7 mouse cellular contexts compared by ENCODE assay signal in genomic region chr9:44083392-44084121, GRCm38 (mm10). TPM values are rescaled to one million over a fixed set of nuclear protein-coding genes. Genes with fewer than 3 reads are reported as not detected.
DNase-seq lines count a peak whose midpoint lies in the region; ATAC-seq lines count a peak whose summit lies in the region.

No protein-coding gene starts in this region.

- WGBS in forebrain, embryonic 12.5 days: 12% methylated on average over 23 of the region's 23 CpGs
- 9% methylated on average over 23 of the region's 23 CpGs for WGBS in intestine, embryonic 16.5 days
- 14% methylated on average over 23 of the region's 23 CpGs for WGBS in liver, embryonic 11.5 days
- 10% methylated on average over 23 of the region's 23 CpGs for WGBS in stomach, embryonic 15.5 days

- no peak for ATAC-seq in megakaryocyte, adult 5-6 weeks (ENCODE audit: poor library complexity, severe bottlenecking)
- no peak for ATAC-seq in forebrain, embryonic 12.5 days (ENCODE audit: low FRiP score)
- ATAC-seq in intestine, embryonic 16.5 days: peak; percentile 45
- ATAC-seq in liver, embryonic 11.5 days (replicated peaks; ENCODE audit: low FRiP score): no peak
- no peak for ATAC-seq in stomach, embryonic 15.5 days (ENCODE audit: insufficient read depth, low FRiP score, low read depth)

- H3K9me3 ChIP-seq in megakaryocyte, embryonic 14.5 days: no peaks in the 10 kb centered on the region
- no peaks in the 10 kb centered on the region for H3K9me3 ChIP-seq in forebrain, embryonic 12.5 days
- no peaks in the 10 kb centered on the region for H3K9me3 ChIP-seq in intestine, embryonic 16.5 days (ENCODE audit: control insufficient read depth, low read length)
- no peaks in the 10 kb centered on the region for H3K9me3 ChIP-seq in liver, embryonic 11.5 days (ENCODE audit: control insufficient read depth, low read length)
- H3K9me3 ChIP-seq in stomach, embryonic 15.5 days: no peaks in the 10 kb centered on the region

- no peaks in the 10 kb centered on the region for H3K36me3 ChIP-seq in megakaryocyte, embryonic 14.5 days (replicated peaks; ENCODE audit: low read length)
- H3K36me3 ChIP-seq in forebrain, embryonic 12.5 days (replicated peaks): no peaks in the 10 kb centered on the region
- no peaks in the 10 kb centered on the region for H3K36me3 ChIP-seq in intestine, embryonic 16.5 days (ENCODE audit: control insufficient read depth, insufficient read depth, low read length)
- no peaks in the 10 kb centered on the region for H3K36me3 ChIP-seq in liver, embryonic 11.5 days (ENCODE audit: control insufficient read depth, insufficient read depth, low read length)
- no peaks in the 10 kb centered on the region for H3K36me3 ChIP-seq in stomach, embryonic 15.5 days

- H3K4me1 ChIP-seq in megakaryocyte, embryonic 14.5 days: peaks cover 76% of the 10 kb centered on the region
- H3K4me1 ChIP-seq in forebrain, embryonic 12.5 days: peaks cover 56% of the 10 kb centered on the region
- H3K4me1 ChIP-seq in intestine, embryonic 16.5 days (ENCODE audit: control insufficient read depth, insufficient read depth, low read length): peaks cover 57% of the 10 kb centered on the region
- H3K4me1 ChIP-seq in liver, embryonic 11.5 days (replicated peaks; ENCODE audit: control insufficient read depth, insufficient read depth, low read length): peaks cover 31% of the 10 kb centered on the region
- peaks cover 61% of the 10 kb centered on the region for H3K4me1 ChIP-seq in stomach, embryonic 15.5 days

- H3K4me2 ChIP-seq in forebrain, embryonic 12.5 days: peak overlapping the region; percentile 99
- H3K4me2 ChIP-seq in intestine, embryonic 16.5 days (ENCODE audit: low read depth, low read length): peak overlapping the region; percentile 99
- peak overlapping the region; percentile 89 for H3K4me2 ChIP-seq in liver, embryonic 11.5 days
- peak overlapping the region; percentile 100 for H3K4me2 ChIP-seq in stomach, embryonic 15.5 days

- peak overlapping the region; percentile 83 for H3K4me3 ChIP-seq in megakaryocyte, embryonic 14.5 days (replicated peaks)
- peak overlapping the region; percentile 57; the same call in 1 of the 2 replicates for H3K4me3 ChIP-seq in forebrain, embryonic 12.5 days (replicated peaks)
- H3K4me3 ChIP-seq in intestine, embryonic 16.5 days (ENCODE audit: low read length): peak overlapping the region; percentile 66
- peak overlapping the region; percentile 52 for H3K4me3 ChIP-seq in liver, embryonic 11.5 days (ENCODE audit: low read depth, low read length)
- H3K4me3 ChIP-seq in stomach, embryonic 15.5 days (replicated peaks): peak overlapping the region; percentile 58

- no peak overlapping the region for H3K9ac ChIP-seq in forebrain, embryonic 12.5 days
- peak overlapping the region; percentile 30; the same call in 1 of the 2 replicates for H3K9ac ChIP-seq in intestine, embryonic 16.5 days (ENCODE audit: low read depth, low read length)
- peak overlapping the region; percentile 41 for H3K9ac ChIP-seq in liver, embryonic 11.5 days (ENCODE audit: low read depth, low read length)
- H3K9ac ChIP-seq in stomach, embryonic 15.5 days: no peak overlapping the region

- H3K27ac ChIP-seq in forebrain, embryonic 12.5 days: no peak overlapping the region
- peak overlapping the region; percentile 50 for H3K27ac ChIP-seq in intestine, embryonic 16.5 days (ENCODE audit: low read length)
- no peak overlapping the region for H3K27ac ChIP-seq in liver, embryonic 11.5 days (ENCODE audit: low read depth, low read length)
- peak overlapping the region; percentile 64 for H3K27ac ChIP-seq in stomach, embryonic 15.5 days

- H3K27me3 ChIP-seq in megakaryocyte, embryonic 14.5 days (replicated peaks): peaks cover 71% of the 10 kb centered on the region
- H3K27me3 ChIP-seq in forebrain, embryonic 12.5 days: peaks cover 69% of the 10 kb centered on the region
- H3K27me3 ChIP-seq in intestine, embryonic 16.5 days (replicated peaks; ENCODE audit: control insufficient read depth, insufficient read depth, low read length): no peaks in the 10 kb centered on the region
- peaks cover 15% of the 10 kb centered on the region; the same call in 1 of the 2 replicates for H3K27me3 ChIP-seq in liver, embryonic 11.5 days (replicated peaks; ENCODE audit: control insufficient read depth, insufficient read depth, low read length)
- H3K27me3 ChIP-seq in stomach, embryonic 15.5 days (replicated peaks): 0 out of 2 replicates have a peak, but pooled peaks cover 6% of the 10 kb centered on the region

- DNase-seq in liver, embryonic 11.5 days (ENCODE audit: low spot score): no peak
- no peak for DNase-seq in thymus, postnatal 25 days

RNA-seq across cellular contexts. Expression of gene Usp2, which starts 16.7 kb away (rescaled TPM):
- 1.6 and 3.3 TPM in 2 replicates for polyA plus RNA-seq in megakaryocyte, embryonic 14.5 days (2012; ENCODE audit: insufficient read depth, low replicate concordance)
- total RNA-seq in megakaryocyte, adult 5-6 weeks (2015): 1.3 and 4.5 TPM in 2 replicates
- 1.1 and 1.3 TPM in 2 replicates for total RNA-seq in megakaryocyte, adult 5-6 weeks (2017)
- 10.2 and 14.6 TPM in 2 replicates for polyA plus RNA-seq in forebrain, embryonic 12.5 days (2016; fragmentation: Nextera tagmentation; extraction: Ambion mirVana)
- 13.2 and 15.6 TPM in 2 replicates for polyA plus RNA-seq in intestine, embryonic 16.5 days (2015; fragmentation: Nextera tagmentation; extraction: Ambion mirVana)
- 4.4 and 7.7 TPM in 2 replicates for polyA plus RNA-seq in liver, embryonic 11.5 days (2014; fragmentation: Nextera tagmentation; extraction: Ambion mirVana)
- 12.0 and 12.9 TPM in 2 replicates for polyA plus RNA-seq in stomach, embryonic 15.5 days (2015; fragmentation: Nextera tagmentation; extraction: Ambion mirVana)

RNA-seq across cellular contexts. Expression of gene Mfrp, which starts 18.0 kb away (rescaled TPM):
- polyA plus RNA-seq in megakaryocyte, embryonic 14.5 days (2012; ENCODE audit: insufficient read depth, low replicate concordance): not detected in 2 replicates
- not detected in 2 replicates for total RNA-seq in megakaryocyte, adult 5-6 weeks (2015)
- total RNA-seq in megakaryocyte, adult 5-6 weeks (2017): 0.24 TPM in 1 of 2 replicates, not detected in the other
- polyA plus RNA-seq in forebrain, embryonic 12.5 days (2016; fragmentation: Nextera tagmentation; extraction: Ambion mirVana): 0.27 and 0.33 TPM in 2 replicates
- 0.18 and 0.24 TPM in 2 replicates for polyA plus RNA-seq in intestine, embryonic 16.5 days (2015; fragmentation: Nextera tagmentation; extraction: Ambion mirVana)
- 0.14 TPM in 1 of 2 replicates, not detected in the other for polyA plus RNA-seq in liver, embryonic 11.5 days (2014; fragmentation: Nextera tagmentation; extraction: Ambion mirVana)
- polyA plus RNA-seq in stomach, embryonic 15.5 days (2015; fragmentation: Nextera tagmentation; extraction: Ambion mirVana): 0.18 TPM in 2 replicates

RNA-seq across cellular contexts. Expression of gene C1qtnf5, which starts 23.5 kb away (rescaled TPM):
- not detected in 2 replicates for polyA plus RNA-seq in megakaryocyte, embryonic 14.5 days (2012; ENCODE audit: insufficient read depth, low replicate concordance)
- 0.27 TPM in 1 of 2 replicates, not detected in the other for total RNA-seq in megakaryocyte, adult 5-6 weeks (2015)
- total RNA-seq in megakaryocyte, adult 5-6 weeks (2017): 0.40 TPM in 1 of 2 replicates, not detected in the other
- 0.58 and 0.73 TPM in 2 replicates for polyA plus RNA-seq in forebrain, embryonic 12.5 days (2016; fragmentation: Nextera tagmentation; extraction: Ambion mirVana)
- polyA plus RNA-seq in intestine, embryonic 16.5 days (2015; fragmentation: Nextera tagmentation; extraction: Ambion mirVana): 2.7 and 3.0 TPM in 2 replicates
- 0.13 and 0.26 TPM in 2 replicates for polyA plus RNA-seq in liver, embryonic 11.5 days (2014; fragmentation: Nextera tagmentation; extraction: Ambion mirVana)
- polyA plus RNA-seq in stomach, embryonic 15.5 days (2015; fragmentation: Nextera tagmentation; extraction: Ambion mirVana): 2.8 and 3.3 TPM in 2 replicates

RNA-seq across cellular contexts. Expression of gene Gm49380, which starts 29.7 kb away (rescaled TPM):
- polyA plus RNA-seq in megakaryocyte, embryonic 14.5 days (2012; ENCODE audit: insufficient read depth, low replicate concordance): not detected in 2 replicates
- not detected in 2 replicates for total RNA-seq in megakaryocyte, adult 5-6 weeks (2015)
- total RNA-seq in megakaryocyte, adult 5-6 weeks (2017): not detected in 2 replicates
- polyA plus RNA-seq in forebrain, embryonic 12.5 days (2016; fragmentation: Nextera tagmentation; extraction: Ambion mirVana): 0.14 and 0.36 TPM in 2 replicates
- polyA plus RNA-seq in intestine, embryonic 16.5 days (2015; fragmentation: Nextera tagmentation; extraction: Ambion mirVana): 0.05 and 0.12 TPM in 2 replicates
- polyA plus RNA-seq in liver, embryonic 11.5 days (2014; fragmentation: Nextera tagmentation; extraction: Ambion mirVana): not detected in 2 replicates
- polyA plus RNA-seq in stomach, embryonic 15.5 days (2015; fragmentation: Nextera tagmentation; extraction: Ambion mirVana): 0.14 and 0.18 TPM in 2 replicates

RNA-seq across cellular contexts. Expression of gene Rnf26, which starts 29.8 kb away (rescaled TPM):
- 4.3 and 22.2 TPM in 2 replicates for polyA plus RNA-seq in megakaryocyte, embryonic 14.5 days (2012; ENCODE audit: insufficient read depth, low replicate concordance)
- 35.9 and 36.7 TPM in 2 replicates for total RNA-seq in megakaryocyte, adult 5-6 weeks (2015)
- 16.3 and 20.9 TPM in 2 replicates for total RNA-seq in megakaryocyte, adult 5-6 weeks (2017)
- polyA plus RNA-seq in forebrain, embryonic 12.5 days (2016; fragmentation: Nextera tagmentation; extraction: Ambion mirVana): 69.6 and 69.9 TPM in 2 replicates
- 45.4 and 48.1 TPM in 2 replicates for polyA plus RNA-seq in intestine, embryonic 16.5 days (2015; fragmentation: Nextera tagmentation; extraction: Ambion mirVana)
- 61.1 and 62.3 TPM in 2 replicates for polyA plus RNA-seq in liver, embryonic 11.5 days (2014; fragmentation: Nextera tagmentation; extraction: Ambion mirVana)
- 59.9 and 60.8 TPM in 2 replicates for polyA plus RNA-seq in stomach, embryonic 15.5 days (2015; fragmentation: Nextera tagmentation; extraction: Ambion mirVana)

Comparison
In these comparisons a context has a peak if more than half of its experiments do, and no peak if none do; other contexts are left out.
1. H3K27ac ChIP-seq: peak in intestine, embryonic 16.5 days (single experiment) and stomach, embryonic 15.5 days (single experiment); none in forebrain, embryonic 12.5 days (single experiment) and liver, embryonic 11.5 days (single experiment).
2. H3K9ac ChIP-seq: peak in intestine, embryonic 16.5 days (single experiment) and liver, embryonic 11.5 days (single experiment); none in forebrain, embryonic 12.5 days (single experiment) and stomach, embryonic 15.5 days (single experiment).
3. Peak in every context shown above with its lines, with median percentiles within 50 percentile points of each other: H3K4me3 ChIP-seq and H3K4me2 ChIP-seq.